Mouse (Mus musculus) megakaryocyte, embryonic 14.5 days (primary cell): ENCODE measurements around the gene Cela2a.

Source experiments
- FLI1 ChIP-seq: IDR thresholded peaks from 2 replicates; pipeline ENCODE4 v1.6.1; 2012; ENCODE audit warnings: low read length, inconsistent platforms, mixed read lengths
- GATA1 ChIP-seq: IDR thresholded peaks from 3 replicates; pipeline ENCODE4 v1.6.1; 2012; ENCODE audit warnings: mixed read lengths, low read length, inconsistent platforms, borderline replicate concordance

GRCm38 (mm10) chr4:141816776-141817655, 8.9 kb downstream of the Cela2a start:
- no peak for TF ChIP-seq GATA1
- TF ChIP-seq FLI1, result no peak
